Mouse (Mus musculus) spleen, adult 2 months (tissue): ENCODE results near the gene Slc2a13.

ENCODE experiments used
- CTCF ChIP-seq: fragments of 200-500 bp; IDR thresholded peaks from 2 replicates; pipeline ENCODE4 v1.5.1; 2011; ENCODE audit warnings: mild to moderate bottlenecking, inconsistent platforms; ENCODE audit not compliant: insufficient read depth, insufficient read length, insufficient replicate concordance; ENCODE audit errors: extremely low read depth
- POLR2A ChIP-seq: fragments of 200-500 bp; IDR thresholded peaks from 2 replicates; pipeline ENCODE4 v1.6.1; 2011; ENCODE audit warnings: low read depth, low read length, inconsistent platforms

GRCm38 (mm10) chr15:91406979-91407378, 166.1 kb downstream of the Slc2a13 start:
- TF ChIP-seq CTCF (no peak), POLR2A (no peak)
